Mouse (Mus musculus): ENCODE measurements around the gene Wdr1. TPM values are rescaled to one million over a fixed set of nuclear protein-coding genes. Genes with fewer than 3 reads are reported as not detected.

Gene Wdr1
- polyA plus RNA-seq, 1 experiment from 2014 or later: 76.7 TPM

DNA sequence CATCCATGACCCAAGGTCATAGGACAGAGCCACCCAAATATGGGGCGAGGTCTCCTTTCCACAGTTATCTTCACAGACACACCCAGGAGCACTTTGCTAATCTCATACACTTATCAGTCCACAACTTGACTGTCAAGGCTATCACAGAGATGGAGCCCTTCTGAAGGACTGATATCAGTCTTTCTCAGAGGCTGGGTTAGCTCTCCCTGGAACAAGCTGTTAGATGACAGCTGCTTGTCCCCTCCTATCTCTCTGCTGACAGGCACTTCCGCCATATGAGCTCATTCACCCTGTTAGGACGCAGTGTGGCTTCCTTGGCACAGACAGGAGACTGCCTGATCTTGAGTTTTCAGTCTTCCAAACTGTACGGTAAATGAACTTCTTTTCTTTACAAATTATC, 53.5 kb downstream of the Wdr1 start:
- peak overlapping the region; percentile 79 for H3K27ac ChIP-seq (ENCODE audit: low read length)
- H3K4me1 ChIP-seq (ENCODE audit: control insufficient read depth, low read depth, low read length): peaks cover 38% of the 10 kb centered on the region
- no peaks in the 10 kb centered on the region for H3K27me3 ChIP-seq (ENCODE audit: control insufficient read depth, insufficient read depth, low read depth, low read length)
- H3K9me3 ChIP-seq (replicated peaks; ENCODE audit: control insufficient read depth, low read length): no peaks in the 10 kb centered on the region
- H3K4me3 ChIP-seq (ENCODE audit: low read depth, low read length): peak overlapping the region; percentile 61
- 26% methylated on average over 4 of the region's 4 CpGs for WGBS (ENCODE audit: insufficient replicate concordance)
- 0 out of 2 replicates have a peak, but pooled peaks cover 3% of the 10 kb centered on the region for H3K36me3 ChIP-seq (ENCODE audit: control insufficient read depth, insufficient read depth)
- H3K4me2 ChIP-seq (ENCODE audit: low read depth, low read length): peak overlapping the region; percentile 62
- peak; percentile 92 for ATAC-seq (ENCODE audit: low read depth)
- H3K9ac ChIP-seq (ENCODE audit: low read depth, low read length): peak overlapping the region; percentile 41

- Histone ChIP-seq H3K4me2 (ENCODE audit: low read depth, low read length) (peak overlapping the region; percentile 21), H3K4me1 (ENCODE audit: control insufficient read depth, low read depth, low read length) (peaks cover 50% of the 10 kb centered on the region), H3K9ac (ENCODE audit: low read depth, low read length) (peak overlapping the region; percentile 59), H3K36me3 (ENCODE audit: control insufficient read depth, insufficient read depth) (no peaks in the 10 kb centered on the region), H3K4me3 (ENCODE audit: low read depth, low read length) (no peak overlapping the region), H3K9me3 (replicated peaks; ENCODE audit: control insufficient read depth, low read length) (no peaks in the 10 kb centered on the region), H3K27ac (ENCODE audit: low read length) (peak overlapping the region; percentile 86), H3K27me3 (ENCODE audit: control insufficient read depth, insufficient read depth, low read depth, low read length) (no peaks in the 10 kb centered on the region)
- 23% methylated on average over 3 of the region's 3 CpGs for WGBS (ENCODE audit: insufficient replicate concordance)
- 0 out of 2 replicates have a peak, but pooled peaks have one; percentile 12 for ATAC-seq (ENCODE audit: low read depth)
Measured at GRCm38 (mm10) chr5:38505435-38505765, 57.6 kb downstream of the Wdr1 start.

GRCm38 (mm10) chr5:38504747-38505434, 58.1 kb downstream of the Wdr1 start:
- peak overlapping the region; percentile 59 for H3K9ac ChIP-seq (ENCODE audit: low read depth, low read length)
- H3K27ac ChIP-seq (ENCODE audit: low read length): peak overlapping the region; percentile 86
- no peaks in the 10 kb centered on the region for H3K27me3 ChIP-seq (ENCODE audit: control insufficient read depth, insufficient read depth, low read depth, low read length)
- 34% methylated on average over 6 of the region's 6 CpGs for WGBS (ENCODE audit: insufficient replicate concordance)
- no peaks in the 10 kb centered on the region for H3K36me3 ChIP-seq (ENCODE audit: control insufficient read depth, insufficient read depth)
- peak overlapping the region; percentile 21; the same call in 1 of the 2 replicates for H3K4me2 ChIP-seq (ENCODE audit: low read depth, low read length)
- H3K4me1 ChIP-seq (ENCODE audit: control insufficient read depth, low read depth, low read length): peaks cover 50% of the 10 kb centered on the region
- no peak overlapping the region for H3K4me3 ChIP-seq (ENCODE audit: low read depth, low read length)
- ATAC-seq (ENCODE audit: low read depth): no peak
- H3K9me3 ChIP-seq (replicated peaks; ENCODE audit: control insufficient read depth, low read length): no peaks in the 10 kb centered on the region

DNA sequence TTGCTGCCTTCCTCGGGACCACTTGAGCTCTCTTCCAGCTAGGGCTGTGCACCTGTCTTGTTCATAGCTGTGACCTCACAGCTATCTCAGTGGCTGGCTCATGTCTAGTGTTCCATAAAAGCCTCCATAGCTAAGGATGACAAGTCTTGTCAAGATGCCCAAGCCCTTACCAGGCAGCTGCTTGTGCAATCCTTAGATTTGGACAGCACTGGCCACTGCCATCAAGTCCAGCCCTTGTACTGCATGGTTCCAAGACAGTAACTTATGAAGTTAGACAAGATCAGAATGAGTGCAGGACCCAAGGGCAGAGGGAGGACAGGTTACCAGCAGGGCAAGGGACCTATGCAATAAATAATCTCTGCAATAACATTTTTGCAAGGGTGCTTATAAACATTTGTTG, 58.9 kb downstream of the Wdr1 start:
- peak overlapping the region; percentile 46; the same call in 1 of the 2 replicates for H3K27ac ChIP-seq (ENCODE audit: low read length)
- H3K27me3 ChIP-seq (ENCODE audit: control insufficient read depth, insufficient read depth, low read depth, low read length): no peaks in the 10 kb centered on the region
- no peak overlapping the region for H3K4me2 ChIP-seq (ENCODE audit: low read depth, low read length)
- no peaks in the 10 kb centered on the region for H3K36me3 ChIP-seq (ENCODE audit: control insufficient read depth, insufficient read depth)
- ATAC-seq (ENCODE audit: low read depth): no peak
- H3K4me1 ChIP-seq (ENCODE audit: control insufficient read depth, low read depth, low read length): peaks cover 52% of the 10 kb centered on the region
- H3K9me3 ChIP-seq (replicated peaks; ENCODE audit: control insufficient read depth, low read length): no peaks in the 10 kb centered on the region
- no peak overlapping the region for H3K4me3 ChIP-seq (ENCODE audit: low read depth, low read length)
- 76% methylated on average over 1 of the region's 1 CpGs for WGBS (ENCODE audit: insufficient replicate concordance)
- no peak overlapping the region for H3K9ac ChIP-seq (ENCODE audit: low read depth, low read length)

- Histone ChIP-seq H3K36me3 (ENCODE audit: control insufficient read depth, insufficient read depth) (no peaks in the 10 kb centered on the region), H3K4me2 (ENCODE audit: low read depth, low read length) (peak within 1 kb of the TSS; percentile 28; the same call in 1 of the 2 replicates), H3K4me1 (ENCODE audit: control insufficient read depth, low read depth, low read length) (peaks cover 58% of the 10 kb centered on the region), H3K9ac (ENCODE audit: low read depth, low read length) (no peak within 1 kb of the TSS), H3K9me3 (replicated peaks; ENCODE audit: control insufficient read depth, low read length) (no peaks in the 10 kb centered on the region), H3K4me3 (ENCODE audit: low read depth, low read length) (peak within 1 kb of the TSS; percentile 26; the same call in 1 of the 2 replicates), H3K27me3 (ENCODE audit: control insufficient read depth, insufficient read depth, low read depth, low read length) (no peaks in the 10 kb centered on the region), H3K27ac (ENCODE audit: low read length) (peak within 1 kb of the TSS; percentile 54)
- ATAC-seq (ENCODE audit: low read depth): no peak
- WGBS (ENCODE audit: insufficient replicate concordance): 31% methylated on average over 4 of the region's 4 CpGs
Measured at GRCm38 (mm10) chr5:38502992-38503391, 60.0 kb downstream of the Wdr1 start, which contains the start of gene Slc2a9. TSS of gene Slc2a9 (minus strand) at chr5:38503143.

DNA sequence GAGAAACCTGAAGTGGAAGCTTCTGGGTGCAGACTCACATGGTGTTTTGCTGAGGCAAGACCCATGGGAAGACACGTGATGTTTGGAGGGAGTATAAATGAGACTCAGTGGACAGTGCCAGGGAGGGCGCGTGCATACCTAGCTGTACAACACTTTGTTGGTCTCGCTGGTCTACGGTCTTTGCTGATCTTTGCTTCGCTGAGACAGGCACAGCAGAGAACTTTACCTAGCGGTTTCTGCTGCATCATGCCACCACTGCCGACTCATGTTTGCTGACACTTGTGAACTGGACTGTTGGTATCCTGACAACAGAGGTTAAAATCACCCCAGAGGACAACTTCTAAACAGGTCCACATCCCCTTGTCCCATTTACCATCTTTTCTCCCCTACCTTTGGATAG, 63.0 kb downstream of the Wdr1 start:
- 53% methylated on average over 8 of the region's 8 CpGs for WGBS (ENCODE audit: insufficient replicate concordance)
- Histone ChIP-seq H3K4me1 (ENCODE audit: control insufficient read depth, low read depth, low read length) (peaks cover 41% of the 10 kb centered on the region), H3K9me3 (replicated peaks; ENCODE audit: control insufficient read depth, low read length) (no peaks in the 10 kb centered on the region), H3K4me2 (ENCODE audit: low read depth, low read length) (no peak overlapping the region), H3K27me3 (ENCODE audit: control insufficient read depth, insufficient read depth, low read depth, low read length) (no peaks in the 10 kb centered on the region), H3K9ac (ENCODE audit: low read depth, low read length) (no peak overlapping the region), H3K4me3 (ENCODE audit: low read depth, low read length) (no peak overlapping the region), H3K27ac (ENCODE audit: low read length) (peak overlapping the region; percentile 40), H3K36me3 (ENCODE audit: control insufficient read depth, insufficient read depth) (no peaks in the 10 kb centered on the region)
- ATAC-seq (ENCODE audit: low read depth): peak; percentile 70

GRCm38 (mm10) chr5:38499316-38499811, 63.7 kb downstream of the Wdr1 start:
- Histone ChIP-seq H3K9ac (ENCODE audit: low read depth, low read length) (no peak overlapping the region), H3K27me3 (ENCODE audit: control insufficient read depth, insufficient read depth, low read depth, low read length) (no peaks in the 10 kb centered on the region), H3K4me1 (ENCODE audit: control insufficient read depth, low read depth, low read length) (peaks cover 37% of the 10 kb centered on the region), H3K27ac (ENCODE audit: low read length) (peak overlapping the region; percentile 40), H3K9me3 (replicated peaks; ENCODE audit: control insufficient read depth, low read length) (no peaks in the 10 kb centered on the region), H3K4me3 (ENCODE audit: low read depth, low read length) (no peak overlapping the region), H3K4me2 (ENCODE audit: low read depth, low read length) (no peak overlapping the region), H3K36me3 (ENCODE audit: control insufficient read depth, insufficient read depth) (no peaks in the 10 kb centered on the region)
- no peak for ATAC-seq (ENCODE audit: low read depth)
- WGBS (ENCODE audit: insufficient replicate concordance): 72% methylated on average over 7 of the region's 7 CpGs

DNA sequence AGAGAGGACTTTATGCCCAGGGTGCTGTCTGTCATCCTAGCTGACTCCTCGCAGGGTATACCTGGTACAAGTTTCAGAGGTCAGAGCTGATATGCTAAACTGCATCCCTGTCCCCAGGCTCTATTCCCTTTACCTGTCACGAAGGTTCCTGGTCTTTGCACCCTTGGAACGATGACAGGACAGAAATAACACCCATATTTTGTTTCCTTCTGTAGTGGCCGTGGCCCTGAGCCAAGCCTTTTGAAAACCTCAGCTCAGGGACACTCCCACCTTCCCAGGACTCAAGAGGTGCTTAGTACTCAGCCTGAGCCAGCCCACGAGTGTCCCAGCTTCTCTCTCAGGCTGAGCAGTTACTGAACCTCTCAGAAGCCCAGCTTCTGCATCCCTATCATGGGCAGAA, 64.5 kb downstream of the Wdr1 start:
- Histone ChIP-seq H3K9ac (ENCODE audit: low read depth, low read length) (no peak overlapping the region), H3K4me3 (ENCODE audit: low read depth, low read length) (no peak overlapping the region), H3K4me1 (ENCODE audit: control insufficient read depth, low read depth, low read length) (peaks cover 31% of the 10 kb centered on the region), H3K4me2 (ENCODE audit: low read depth, low read length) (no peak overlapping the region), H3K27me3 (ENCODE audit: control insufficient read depth, insufficient read depth, low read depth, low read length) (no peaks in the 10 kb centered on the region), H3K36me3 (ENCODE audit: control insufficient read depth, insufficient read depth) (no peaks in the 10 kb centered on the region), H3K9me3 (replicated peaks; ENCODE audit: control insufficient read depth, low read length) (no peaks in the 10 kb centered on the region), H3K27ac (ENCODE audit: low read length) (no peak overlapping the region)
- ATAC-seq (ENCODE audit: low read depth): peak; percentile 25; the same call in 1 of the 2 replicates
- 51% methylated on average over 5 of the region's 5 CpGs for WGBS (ENCODE audit: insufficient replicate concordance)

- H3K9ac ChIP-seq (ENCODE audit: low read depth, low read length): no peak overlapping the region
- H3K36me3 ChIP-seq (ENCODE audit: control insufficient read depth, insufficient read depth): no peaks in the 10 kb centered on the region
- peaks cover 17% of the 10 kb centered on the region for H3K4me1 ChIP-seq (ENCODE audit: control insufficient read depth, low read depth, low read length)
- H3K27me3 ChIP-seq (ENCODE audit: control insufficient read depth, insufficient read depth, low read depth, low read length): no peaks in the 10 kb centered on the region
- no peak overlapping the region for H3K4me2 ChIP-seq (ENCODE audit: low read depth, low read length)
- no peak overlapping the region for H3K27ac ChIP-seq (ENCODE audit: low read length)
- no peaks in the 10 kb centered on the region for H3K9me3 ChIP-seq (replicated peaks; ENCODE audit: control insufficient read depth, low read length)
- no peak overlapping the region for H3K4me3 ChIP-seq (ENCODE audit: low read depth, low read length)
- WGBS (ENCODE audit: insufficient replicate concordance): 64% methylated on average over 8 of the region's 8 CpGs
- ATAC-seq (ENCODE audit: low read depth): no peak
Measured at GRCm38 (mm10) chr5:38496491-38497057, 66.4 kb downstream of the Wdr1 start.
